In genomic region chr2:173738232-173738631, GRCm38 (mm10) we compare ENCODE assay signal across 8 mouse cellular contexts. TPM values are rescaled to one million over a fixed set of nuclear protein-coding genes. Genes with fewer than 3 reads are reported as not detected.
DNase-seq lines count a peak whose midpoint lies in the region; ATAC-seq and TF ChIP-seq lines count a peak whose summit lies in the region.

No protein-coding gene starts in this region.

- no peaks in the 10 kb centered on the region for H3K27me3 ChIP-seq in embryonic facial prominence, embryonic 10.5 days (replicated peaks; ENCODE audit: low read depth, poor library complexity, severe bottlenecking)
- no peaks in the 10 kb centered on the region for H3K27me3 ChIP-seq in intestine, embryonic 16.5 days (replicated peaks; ENCODE audit: control insufficient read depth, insufficient read depth, low read length)
- H3K27me3 ChIP-seq in neural tube, embryonic 12.5 days (replicated peaks): no peaks in the 10 kb centered on the region

- 89% methylated on average over 9 of the region's 9 CpGs for WGBS in embryonic facial prominence, embryonic 10.5 days
- 79% methylated on average over 9 of the region's 9 CpGs for WGBS in intestine, embryonic 16.5 days
- 86% methylated on average over 9 of the region's 9 CpGs for WGBS in neural tube, embryonic 12.5 days

- peak overlapping the region; percentile 85 for H3K4me2 ChIP-seq in intestine, embryonic 16.5 days (ENCODE audit: low read depth, low read length)
- H3K4me2 ChIP-seq in neural tube, embryonic 12.5 days (replicated peaks): peak overlapping the region; percentile 81

- ATAC-seq in intestine, embryonic 16.5 days: no peak
- ATAC-seq in neural tube, embryonic 12.5 days (ENCODE audit: low FRiP score, low read depth): no peak

- no peak for DNase-seq in left cerebral cortex, adult 2 months (ENCODE audit: extremely low spot score in 1 of 2, low spot score in 2 of 2)
- no peak for DNase-seq in left cerebral cortex, postnatal 14 days (ENCODE audit: low spot score in 2 of 2)
- DNase-seq in embryonic facial prominence, embryonic 10.5 days (ENCODE audit: low spot score): no peak
- DNase-seq in urinary bladder, adult 2 months (ENCODE audit: low spot score): no peak
- no peak for DNase-seq in gastrocnemius, postnatal 4 days (ENCODE audit: low spot score in 2 of 2)
- DNase-seq in thymus, adult 18-20 months: no peak

- TF ChIP-seq CTCF in left cerebral cortex, adult 2 months (IDR thresholded peaks at IDR 0.05): no peak

- peaks cover 21% of the 10 kb centered on the region for H3K36me3 ChIP-seq in embryonic facial prominence, embryonic 10.5 days (replicated peaks)
- H3K36me3 ChIP-seq in intestine, embryonic 16.5 days (ENCODE audit: control insufficient read depth, insufficient read depth, low read length): no peaks in the 10 kb centered on the region
- H3K36me3 ChIP-seq in neural tube, embryonic 12.5 days: 0 out of 2 replicates have a peak, but pooled peaks cover 3% of the 10 kb centered on the region

- no peak overlapping the region; the same call in 1 of the 2 replicates for H3K27ac ChIP-seq in left cerebral cortex, adult 2 months
- H3K27ac ChIP-seq in embryonic facial prominence, embryonic 10.5 days (replicated peaks): peak overlapping the region; percentile 93; the same call in 1 of the 2 replicates
- peak overlapping the region; percentile 7; the same call in 1 of the 2 replicates for H3K27ac ChIP-seq in intestine, embryonic 16.5 days (ENCODE audit: low read length)
- H3K27ac ChIP-seq in neural tube, embryonic 12.5 days: no peak overlapping the region

- intact Hi-C loops in left cerebral cortex, adult 2 months (cut with DNase I): no loop called here
- intact Hi-C loops in left cerebral cortex, postnatal 14 days (cut with DNase I): no loop called here

- peak overlapping the region; percentile 90 for H3K9ac ChIP-seq in intestine, embryonic 16.5 days (ENCODE audit: low read depth, low read length)
- H3K9ac ChIP-seq in neural tube, embryonic 12.5 days: peak overlapping the region; percentile 81

- H3K4me1 ChIP-seq in embryonic facial prominence, embryonic 10.5 days: peaks cover 24% of the 10 kb centered on the region
- H3K4me1 ChIP-seq in intestine, embryonic 16.5 days (ENCODE audit: control insufficient read depth, insufficient read depth, low read length): peaks cover 36% of the 10 kb centered on the region
- H3K4me1 ChIP-seq in neural tube, embryonic 12.5 days: peaks cover 31% of the 10 kb centered on the region

- H3K9me3 ChIP-seq in embryonic facial prominence, embryonic 10.5 days: no peaks in the 10 kb centered on the region
- no peaks in the 10 kb centered on the region for H3K9me3 ChIP-seq in intestine, embryonic 16.5 days (ENCODE audit: control insufficient read depth, low read length)
- H3K9me3 ChIP-seq in neural tube, embryonic 12.5 days: no peaks in the 10 kb centered on the region

- peak overlapping the region; percentile 87 for H3K4me3 ChIP-seq in left cerebral cortex, adult 2 months
- peak overlapping the region; percentile 85 for H3K4me3 ChIP-seq in embryonic facial prominence, embryonic 10.5 days
- H3K4me3 ChIP-seq in intestine, embryonic 16.5 days (ENCODE audit: low read length): peak overlapping the region; percentile 92
- peak overlapping the region; percentile 92 for H3K4me3 ChIP-seq in neural tube, embryonic 12.5 days

RNA-seq across cellular contexts. Expression of gene Vapb, which starts 0.9 kb away (rescaled TPM):
- total RNA-seq in left cerebral cortex, adult 2 months (2021): 100 to 1,000 TPM; 125 to 130 TPM
- total RNA-seq in left cerebral cortex, postnatal 14 days (2021): 100 to 1,000 TPM; 103 to 124 TPM
- polyA plus RNA-seq in embryonic facial prominence, embryonic 10.5 days (2016; fragmentation: Nextera tagmentation; extraction: Ambion mirVana): 8.1 and 9.8 TPM in 2 replicates
- 16.2 and 19.6 TPM in 2 replicates for polyA plus RNA-seq in intestine, embryonic 16.5 days (2015; fragmentation: Nextera tagmentation; extraction: Ambion mirVana)
- polyA plus RNA-seq in neural tube, embryonic 12.5 days (2016; fragmentation: Nextera tagmentation; extraction: Ambion mirVana): 15.7 and 19.1 TPM in 2 replicates
- 54.9 and 63.5 TPM in 2 replicates for polyA plus RNA-seq in urinary bladder, adult 2 months (2012; rRNA removed)
- total RNA-seq in gastrocnemius, postnatal 4 days (2021): 100 to 1,000 TPM; 117 to 122 TPM

RNA-seq across cellular contexts. Expression of gene 1700010B08Rik, which starts 19.0 kb away (rescaled TPM):
- total RNA-seq in left cerebral cortex, adult 2 months (2021): not detected
- not detected for total RNA-seq in left cerebral cortex, postnatal 14 days (2021)
- not detected in 2 replicates for polyA plus RNA-seq in embryonic facial prominence, embryonic 10.5 days (2016; fragmentation: Nextera tagmentation; extraction: Ambion mirVana)
- polyA plus RNA-seq in intestine, embryonic 16.5 days (2015; fragmentation: Nextera tagmentation; extraction: Ambion mirVana): not detected in 2 replicates
- polyA plus RNA-seq in neural tube, embryonic 12.5 days (2016; fragmentation: Nextera tagmentation; extraction: Ambion mirVana): not detected in 2 replicates
- polyA plus RNA-seq in urinary bladder, adult 2 months (2012; rRNA removed): not detected in 2 replicates
- not detected for total RNA-seq in gastrocnemius, postnatal 4 days (2021)

Comparison
In these comparisons a context has a peak if more than half of its experiments do, and no peak if none do; other contexts are left out.
1. H3K27ac ChIP-seq: peak in embryonic facial prominence, embryonic 10.5 days (single experiment) and intestine, embryonic 16.5 days (single experiment); none in left cerebral cortex, adult 2 months (single experiment) and neural tube, embryonic 12.5 days (single experiment).
2. Peak in every context shown above with its lines, with median percentiles within 50 percentile points of each other: H3K4me3 ChIP-seq.